Mouse (Mus musculus) liver, adult 2 months (tissue): ENCODE data around the gene Cc2d1b. TPM values are rescaled to one million over a fixed set of nuclear protein-coding genes. Genes with fewer than 3 reads are reported as not detected.

Experiments
- DNase-seq: peaks from one replicate; pipeline ENCODE4 v3.0.0-alpha.2; 2011; ENCODE audit warnings: low read depth, low spot score; ENCODE audit errors: extremely low read depth
- H3K27ac ChIP-seq: fragments of 200-500 bp; replicated peaks from 2 replicates; pipeline ENCODE4 v1.5.1; 2012; ENCODE audit warnings: low read depth, mild to moderate bottlenecking, control low read depth, inconsistent platforms, low read length; ENCODE audit not compliant: insufficient read depth
- H3K27me3 ChIP-seq: fragments of 200-500 bp; 2 replicates; pipeline ENCODE4 v1.6.1; 2012; ENCODE audit warnings: mild to moderate bottlenecking, moderate library complexity, low read length, inconsistent platforms; ENCODE audit not compliant: control insufficient read depth, insufficient read depth
- H3K36me3 ChIP-seq: fragments of 200-500 bp; 2 replicates; pipeline ENCODE4 v1.6.1; 2012; ENCODE audit warnings: low read length, inconsistent platforms; ENCODE audit not compliant: control insufficient read depth, insufficient read depth
- H3K4me1 ChIP-seq: fragments of 200-500 bp; 2 replicates; pipeline ENCODE4 v1.6.1; 2011; ENCODE audit warnings: low read length; ENCODE audit not compliant: control insufficient read depth, insufficient read depth
- H3K4me3 ChIP-seq: fragments of 200-500 bp; 2 replicates; pipeline ENCODE4 v1.5.1; 2011; ENCODE audit warnings: low read depth, mild to moderate bottlenecking, control low read depth, low read length, moderate library complexity; ENCODE audit not compliant: insufficient read depth
- H3K79me2 ChIP-seq: fragments of 200-500 bp; 2 replicates; pipeline ENCODE4 v1.6.1; 2012; ENCODE audit warnings: inconsistent platforms, mild to moderate bottlenecking, low read length, moderate library complexity; ENCODE audit not compliant: control insufficient read depth, insufficient read depth
- H3K9ac ChIP-seq: fragments of 200-500 bp; 2 replicates; pipeline ENCODE4 v1.6.1; 2012; ENCODE audit warnings: low read depth, mild to moderate bottlenecking, control low read depth, inconsistent platforms, low read length
- CTCF ChIP-seq: fragments of 200-500 bp; IDR thresholded peaks from 2 replicates; pipeline ENCODE4 v1.5.1; 2011; ENCODE audit warnings: low read depth, low read length, control low read depth
- POLR2A ChIP-seq: fragments of 200-500 bp; IDR thresholded peaks from 2 replicates; pipeline ENCODE4 v1.6.1; 2011; ENCODE audit warnings: low read length, control low read depth; ENCODE audit not compliant: insufficient read depth; ENCODE audit errors: extremely low read depth
- WGBS: fragments of 180-500 bp; shearing (Covaris S2); methylation state at CpG from one replicate; pipeline ENCODE4 v1.1.7; 2018; 5-methylcytosine and 5-hydroxymethylcytosine counted together
- polyA plus RNA-seq: library from polyadenylated mRNA; depleted of rRNA; stranded (reverse); fragments of >200 nt; gene quantifications from 2 replicates; pipeline ENCODE4 v1.2.3, GENCODE M21; 2012
- total RNA-seq: library from RNA; depleted of rRNA; stranded (reverse); fragments of >200 nt; gene quantifications from 2 replicates; pipeline ENCODE4 v1.2.3, GENCODE M21; 2014

The Cc2d1b gene
- total and polyA plus RNA-seq, 2 experiments: 7.1 to 9.5 TPM

GRCm38 (mm10) chr4:108631616-108632015 is 11.9 kb downstream of the Cc2d1b start:
- peaks cover 31% of the 10 kb centered on the region for H3K36me3 ChIP-seq
- TF ChIP-seq CTCF: no peak
- no peak for TF ChIP-seq POLR2A
- H3K27ac ChIP-seq: no peak overlapping the region
- no peak for DNase-seq
- 95% methylated on average over 4 of the region's 4 CpGs for WGBS
- no peak overlapping the region for H3K4me3 ChIP-seq
- no peaks in the 10 kb centered on the region for H3K79me2 ChIP-seq
- no peaks in the 10 kb centered on the region for H3K27me3 ChIP-seq
- H3K4me1 ChIP-seq: no peaks in the 10 kb centered on the region
- no peak overlapping the region for H3K9ac ChIP-seq

- TF ChIP-seq CTCF (no peak), POLR2A (no peak)
- Histone ChIP-seq H3K4me3 (peak overlapping the region; percentile 21; the same call in 1 of the 2 replicates), H3K4me1 (no peaks in the 10 kb centered on the region), H3K27me3 (no peaks in the 10 kb centered on the region), H3K27ac (no peak overlapping the region), H3K79me2 (no peaks in the 10 kb centered on the region), H3K36me3 (peaks cover 27% of the 10 kb centered on the region), H3K9ac (no peak overlapping the region)
- no peak for DNase-seq
- WGBS: 78% methylated on average over 12 of the region's 12 CpGs
Observed at GRCm38 (mm10) chr4:108633703-108634102, 14.0 kb downstream of the Cc2d1b start.

- TF ChIP-seq POLR2A (no peak), CTCF (no peak)
- Histone ChIP-seq H3K4me1 (no peaks in the 10 kb centered on the region), H3K9ac (no peak overlapping the region), H3K36me3 (peaks cover 29% of the 10 kb centered on the region), H3K4me3 (no peak overlapping the region), H3K27me3 (no peaks in the 10 kb centered on the region), H3K27ac (no peak overlapping the region), H3K79me2 (no peaks in the 10 kb centered on the region)
- WGBS: 87% methylated on average over 4 of the region's 4 CpGs
- DNase-seq: no peak
Observed at GRCm38 (mm10) chr4:108634696-108635095, 15.0 kb downstream of the Cc2d1b start.

- H3K27me3 ChIP-seq: no peaks in the 10 kb centered on the region
- DNase-seq: no peak
- no peaks in the 10 kb centered on the region for H3K79me2 ChIP-seq
- no peaks in the 10 kb centered on the region for H3K4me1 ChIP-seq
- TF ChIP-seq POLR2A (no peak), CTCF (no peak)
- peaks cover 26% of the 10 kb centered on the region for H3K36me3 ChIP-seq
- no peak overlapping the region for H3K4me3 ChIP-seq
- no peak overlapping the region for H3K9ac ChIP-seq
- H3K27ac ChIP-seq: no peak overlapping the region
Observed at GRCm38 (mm10) chr4:108635101-108635500, 15.4 kb downstream of the Cc2d1b start.

- no peaks in the 10 kb centered on the region for H3K27me3 ChIP-seq
- no peak overlapping the region for H3K27ac ChIP-seq
- H3K79me2 ChIP-seq: no peaks in the 10 kb centered on the region
- TF ChIP-seq POLR2A (no peak), CTCF (no peak)
- no peaks in the 10 kb centered on the region for H3K4me1 ChIP-seq
- no peak for DNase-seq
- WGBS: 97% methylated on average over 3 of the region's 3 CpGs
- no peak overlapping the region for H3K4me3 ChIP-seq
- peaks cover 15% of the 10 kb centered on the region for H3K36me3 ChIP-seq
- H3K9ac ChIP-seq: no peak overlapping the region
Observed at GRCm38 (mm10) chr4:108637721-108638120, 18.0 kb downstream of the Cc2d1b start.

GRCm38 (mm10) chr4:108638752-108639151 is 19.0 kb downstream of the Cc2d1b start:
- no peak for DNase-seq
- Histone ChIP-seq H3K4me3 (no peak overlapping the region), H3K4me1 (no peaks in the 10 kb centered on the region), H3K27ac (no peak overlapping the region), H3K27me3 (no peaks in the 10 kb centered on the region), H3K36me3 (peaks cover 18% of the 10 kb centered on the region), H3K79me2 (no peaks in the 10 kb centered on the region), H3K9ac (no peak overlapping the region)
- TF ChIP-seq CTCF (no peak), POLR2A (no peak)
- WGBS: 69% methylated on average over 5 of the region's 5 CpGs
